Mouse (Mus musculus) kidney, embryonic 14.5 days (tissue): ENCODE results near the gene Tmem238. TPM values are rescaled to one million over a fixed set of nuclear protein-coding genes. Genes with fewer than 3 reads are reported as not detected.
"Not testable (repeated sequence)": the region's sequence is repeated elsewhere in the genome, so short reads cannot be mapped to it uniquely, and the experiment has no call there.

ENCODE experiments used
- ATAC-seq: fragments of 200-750 bp; cut with Nextera tagmentation; 2 replicates; pipeline ENCODE4 v1.8.0; 2017; ENCODE audit warnings: moderate number of reproducible peaks, mild to moderate bottlenecking, moderate TSS enrichment, moderate library complexity; ENCODE audit not compliant: low FRiP score, low TSS enrichment
- H3K27ac ChIP-seq: fragments of 300-500 bp; sonication (generic); 2 replicates; pipeline ENCODE4 v1.5.1; 2014; ENCODE audit warnings: low read depth, mild to moderate bottlenecking, low read length, moderate library complexity, mixed read lengths
- H3K27me3 ChIP-seq: fragments of 300-500 bp; sonication (generic); 2 replicates; pipeline ENCODE4 v1.6.1; 2014; ENCODE audit warnings: mild to moderate bottlenecking, low read length; ENCODE audit not compliant: control insufficient read depth, insufficient read depth
- H3K36me3 ChIP-seq: fragments of 300-500 bp; sonication (generic); 2 replicates; pipeline ENCODE4 v1.6.1; 2014; ENCODE audit warnings: low read length, mixed read lengths; ENCODE audit not compliant: control insufficient read depth, insufficient read depth
- H3K4me1 ChIP-seq: fragments of 300-500 bp; sonication (generic); 2 replicates; pipeline ENCODE4 v1.6.1; 2014; ENCODE audit warnings: low read length, mixed read lengths; ENCODE audit not compliant: control insufficient read depth, insufficient read depth
- H3K4me2 ChIP-seq: fragments of 300-500 bp; sonication (generic); replicated peaks from 2 replicates; pipeline ENCODE4 v1.6.1; 2014; ENCODE audit warnings: low read depth, mild to moderate bottlenecking, low read length
- H3K4me3 ChIP-seq: fragments of 300-500 bp; sonication (generic); 2 replicates; pipeline ENCODE4 v1.5.1; 2014; ENCODE audit warnings: mild to moderate bottlenecking, low read length
- H3K9ac ChIP-seq: fragments of 300-500 bp; sonication (generic); 2 replicates; pipeline ENCODE4 v1.6.1; 2014; ENCODE audit warnings: low read depth, mild to moderate bottlenecking, low read length, moderate library complexity
- H3K9me3 ChIP-seq: fragments of 300-500 bp; sonication (generic); 2 replicates; pipeline ENCODE4 v1.6.1; 2016; ENCODE audit warnings: low read length; ENCODE audit not compliant: control insufficient read depth
- WGBS: fragments of 180-500 bp; shearing (Covaris S2); extraction: QIAGEN DNeasy Blood & Tissue Kit; methylation state at CpG from one replicate; pipeline ENCODE4 v1.1.7; 2014; 5-methylcytosine and 5-hydroxymethylcytosine counted together
- polyA plus RNA-seq: library from polyadenylated mRNA; unstranded; fragments of >200 nt; fragmentation: Nextera tagmentation; extraction: Ambion mirVana; gene quantifications from 2 replicates; pipeline ENCODE4 v1.2.1, GENCODE M21; 2014

The Tmem238 gene
- polyA plus RNA-seq, 1 experiment from 2014 or later: 8.2 TPM

DNA sequence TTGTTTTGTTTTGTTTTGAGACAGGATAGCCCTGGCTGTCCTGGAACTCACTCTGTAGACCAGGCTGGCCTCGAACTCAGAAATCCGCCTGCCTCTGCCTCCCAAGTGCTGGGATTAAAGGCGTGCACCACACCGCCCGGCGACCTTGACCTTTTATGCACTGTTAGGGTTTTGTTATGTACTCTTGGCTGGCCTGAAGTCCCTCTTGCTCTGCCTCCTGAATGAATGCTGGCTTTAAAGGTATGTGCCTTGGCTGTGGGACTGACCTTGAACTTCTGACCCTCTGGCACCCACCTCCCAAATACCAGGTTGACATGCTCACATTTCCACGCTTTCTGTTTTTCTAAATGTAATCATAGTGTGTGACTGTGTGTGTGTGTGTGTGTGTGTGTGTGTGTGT, 31.5 kb upstream of the Tmem238 start:
- H3K4me2 ChIP-seq, H3K4me3 ChIP-seq, H3K27ac ChIP-seq, H3K9ac ChIP-seq, ATAC-seq, H3K27me3 ChIP-seq, H3K9me3 ChIP-seq, H3K4me1 ChIP-seq, H3K36me3 ChIP-seq: not testable (repeated sequence)
- 89% methylated on average over 7 of the region's 7 CpGs for WGBS

- Histone ChIP-seq H3K36me3 (no peaks in the 10 kb centered on the region), H3K4me3 (no peak overlapping the region), H3K27ac (no peak overlapping the region), H3K4me2 (no peak overlapping the region), H3K4me1 (no peaks in the 10 kb centered on the region), H3K27me3 (no peaks in the 10 kb centered on the region), H3K9me3 (no peaks in the 10 kb centered on the region), H3K9ac (no peak overlapping the region)
- ATAC-seq: no peak
Observed at GRCm38 (mm10) chr7:4816559-4816958, 27.1 kb upstream of the Tmem238 start.

DNA sequence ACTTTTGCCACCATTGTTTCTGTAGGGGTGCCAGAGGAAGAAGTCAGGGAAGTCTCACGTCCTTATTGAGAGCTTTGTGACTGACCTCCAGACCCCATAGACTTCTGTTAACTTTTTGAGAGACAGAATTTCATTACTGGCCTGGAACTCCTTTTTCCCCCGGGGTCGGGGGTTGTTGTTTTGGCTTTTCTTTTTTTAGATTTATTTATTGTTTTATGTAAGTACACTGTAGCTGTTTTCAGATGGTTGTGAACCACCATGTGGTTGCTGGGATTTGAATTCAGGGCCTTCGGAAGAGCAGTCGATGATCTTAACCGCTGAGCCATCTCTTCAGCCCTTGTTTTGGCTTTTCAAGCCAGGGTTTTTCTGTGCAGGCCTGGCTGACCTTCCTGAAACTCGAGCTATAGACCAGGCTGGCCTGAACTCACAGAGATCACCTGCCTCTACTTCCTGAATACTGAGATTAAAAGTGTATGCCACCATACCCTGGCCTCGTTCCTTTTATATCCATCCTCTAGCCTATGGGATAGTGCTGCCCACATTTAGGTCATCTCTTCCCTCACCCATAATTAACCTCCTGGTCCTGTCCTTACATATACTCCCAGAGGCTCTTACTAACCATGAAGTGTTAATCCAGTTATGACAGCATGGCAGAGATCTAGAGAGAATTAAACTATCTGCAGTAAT, 23.8 kb upstream of the Tmem238 start:
- H3K9me3 ChIP-seq: no peaks in the 10 kb centered on the region
- H3K4me1 ChIP-seq: peaks cover 14% of the 10 kb centered on the region
- WGBS: 30% methylated on average over 8 of the region's 8 CpGs
- peak overlapping the region; percentile 82; the same call in 1 of the 2 replicates for H3K27ac ChIP-seq
- peak overlapping the region; percentile 48 for H3K9ac ChIP-seq
- H3K4me3 ChIP-seq: peak overlapping the region; percentile 99
- no peaks in the 10 kb centered on the region for H3K27me3 ChIP-seq
- peak overlapping the region; percentile 51 for H3K4me2 ChIP-seq
- ATAC-seq: no peak
- H3K36me3 ChIP-seq: peaks cover 23% of the 10 kb centered on the region

DNA sequence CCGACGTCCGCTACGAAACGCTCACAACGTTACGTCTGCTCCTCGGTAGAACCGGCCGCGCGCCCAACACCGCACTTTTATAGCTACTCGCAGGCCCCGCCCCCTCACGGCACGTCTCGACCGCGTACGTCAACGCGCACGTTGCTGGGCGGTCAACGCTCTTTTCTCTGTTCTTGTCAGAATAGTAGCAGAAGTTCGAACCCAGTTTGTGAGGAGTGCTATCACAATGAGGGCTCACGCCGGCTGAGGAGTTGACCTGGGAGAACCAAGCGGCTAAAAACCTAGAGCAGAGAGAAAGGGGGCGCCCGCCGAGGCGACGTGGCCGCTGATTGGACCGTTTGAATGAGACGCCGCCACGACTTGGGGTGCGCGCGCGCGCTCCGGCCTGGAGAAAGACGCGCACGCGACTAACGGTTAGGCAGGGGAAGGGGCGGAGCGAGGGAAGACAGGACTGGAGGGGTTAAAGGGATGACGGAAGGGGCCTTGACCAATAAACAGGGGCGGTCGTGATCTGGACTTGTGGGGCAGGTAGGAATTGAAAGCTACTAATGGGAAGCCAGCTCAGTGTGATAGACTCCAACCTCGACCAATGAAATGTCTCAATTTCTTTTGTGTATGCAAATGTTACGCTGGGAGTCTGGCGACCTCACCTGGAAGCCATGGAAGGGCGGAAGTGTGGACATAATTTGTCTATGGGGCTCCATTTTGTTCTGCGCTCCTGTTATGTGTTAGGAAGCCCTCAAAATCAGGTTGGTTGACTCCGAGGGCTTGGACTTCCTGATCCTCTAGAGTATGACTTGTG, 23.0 kb upstream of the Tmem238 start, which contains the start of gene Ube2s:
TSS of gene Ube2s (minus strand) at position 288 of the 802 bp plus-strand sequence.
- under 1% methylated on average over 62 of the region's 62 CpGs for WGBS
- Histone ChIP-seq H3K9me3 (no peaks in the 10 kb centered on the region), H3K36me3 (peaks cover 27% of the 10 kb centered on the region), H3K27me3 (no peaks in the 10 kb centered on the region), H3K9ac (peak within 1 kb of the TSS; percentile 98), H3K4me3 (peak within 1 kb of the TSS; percentile 99), H3K27ac (peak within 1 kb of the TSS; percentile 93), H3K4me1 (peaks cover 14% of the 10 kb centered on the region), H3K4me2 (peak within 1 kb of the TSS; percentile 57)
- peak; percentile 98 for ATAC-seq

- under 1% methylated on average over 26 of the region's 36 CpGs for WGBS
- ATAC-seq: peak; percentile 33; the same call in 1 of the 2 replicates
- peak overlapping the region; percentile 93 for H3K27ac ChIP-seq
Observed at GRCm38 (mm10) chr7:4811842-4812302, 22.4 kb upstream of the Tmem238 start.

GRCm38 (mm10) chr7:4811131-4811530, 21.7 kb upstream of the Tmem238 start:
- Histone ChIP-seq H3K4me3 (peak overlapping the region; percentile 99), H3K4me2 (peak overlapping the region; percentile 57), H3K4me1 (peaks cover 14% of the 10 kb centered on the region), H3K9ac (peak overlapping the region; percentile 98), H3K36me3 (peaks cover 41% of the 10 kb centered on the region)
- H3K9me3 ChIP-seq, H3K27ac ChIP-seq, H3K27me3 ChIP-seq, ATAC-seq: not testable (repeated sequence)
- WGBS: 37% methylated on average over 10 of the region's 10 CpGs

More at GRCm38 (mm10) chr7:4811842-4812302, 22.4 kb upstream of the Tmem238 start:
- H3K9me3 ChIP-seq: no peaks in the 10 kb centered on the region
- H3K9ac ChIP-seq: peak overlapping the region; percentile 98
- H3K4me2 ChIP-seq: peak overlapping the region; percentile 57
- H3K27me3 ChIP-seq: no peaks in the 10 kb centered on the region
- peaks cover 33% of the 10 kb centered on the region for H3K36me3 ChIP-seq
- H3K4me3 ChIP-seq: peak overlapping the region; percentile 99
- H3K4me1 ChIP-seq: peaks cover 14% of the 10 kb centered on the region

DNA sequence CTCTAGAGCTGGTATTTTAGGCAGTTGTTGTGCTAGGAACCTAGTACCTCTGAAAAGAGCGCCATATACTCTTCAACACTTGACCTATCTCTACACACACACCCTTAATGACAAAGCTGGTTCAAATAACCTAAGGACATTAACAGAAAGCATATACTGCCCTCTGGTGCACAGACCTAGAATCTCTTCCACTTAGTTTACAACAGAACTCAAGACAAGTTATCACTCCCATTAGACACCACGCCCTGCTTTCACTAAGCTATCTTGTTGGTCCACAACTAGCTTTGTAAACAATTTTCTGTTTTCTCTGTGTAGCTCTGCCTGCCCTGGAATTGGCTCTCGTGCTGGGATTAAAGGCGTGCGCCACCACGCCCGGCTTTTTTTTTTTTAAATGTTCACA, 17.3 kb upstream of the Tmem238 start:
- peaks cover 52% of the 10 kb centered on the region for H3K36me3 ChIP-seq
- H3K9me3 ChIP-seq: no peaks in the 10 kb centered on the region
- peaks cover 14% of the 10 kb centered on the region for H3K4me1 ChIP-seq
- no peak overlapping the region for H3K4me2 ChIP-seq
- H3K27me3 ChIP-seq: no peaks in the 10 kb centered on the region
- H3K27ac ChIP-seq: no peak overlapping the region
- no peak overlapping the region for H3K9ac ChIP-seq
- 92% methylated on average over 7 of the region's 7 CpGs for WGBS
- ATAC-seq: no peak; the same call in 1 of the 2 replicates
- H3K4me3 ChIP-seq: no peak overlapping the region

DNA sequence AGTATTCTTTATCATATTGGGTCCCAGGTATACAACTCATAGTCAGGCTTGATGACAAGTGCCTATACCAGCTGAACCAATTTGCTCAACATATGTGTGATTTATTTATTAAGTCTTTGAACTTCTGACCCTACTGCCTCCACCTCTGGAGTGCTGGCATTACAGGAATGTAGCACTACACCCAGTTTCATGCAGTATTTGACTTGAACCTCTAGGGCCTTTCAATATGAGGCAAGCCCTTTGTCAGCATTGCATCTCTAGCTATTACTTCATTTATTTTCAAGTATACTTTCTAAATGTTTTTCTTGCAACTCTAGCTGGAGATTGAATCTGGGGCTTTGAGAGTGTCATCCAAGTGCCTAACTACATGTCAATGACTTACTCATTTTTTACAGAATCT, 12.8 kb upstream of the Tmem238 start:
- no peak overlapping the region for H3K4me3 ChIP-seq
- H3K9ac ChIP-seq: no peak overlapping the region
- no peaks in the 10 kb centered on the region for H3K4me1 ChIP-seq
- no peak overlapping the region for H3K27ac ChIP-seq
- no peaks in the 10 kb centered on the region for H3K27me3 ChIP-seq
- H3K4me2 ChIP-seq: no peak overlapping the region
- peaks cover 23% of the 10 kb centered on the region for H3K36me3 ChIP-seq
- no peaks in the 10 kb centered on the region for H3K9me3 ChIP-seq
- no peak for ATAC-seq
